Mouse (Mus musculus) kidney, postnatal 14 days (tissue): Measurements from ENCODE around the gene Rcl1.

Experiments used
- DNase-seq: peaks from one replicate; pipeline ENCODE4 v3.0.0; 2022; ENCODE audit warnings: mixed read lengths

Gene Rcl1

DNA sequence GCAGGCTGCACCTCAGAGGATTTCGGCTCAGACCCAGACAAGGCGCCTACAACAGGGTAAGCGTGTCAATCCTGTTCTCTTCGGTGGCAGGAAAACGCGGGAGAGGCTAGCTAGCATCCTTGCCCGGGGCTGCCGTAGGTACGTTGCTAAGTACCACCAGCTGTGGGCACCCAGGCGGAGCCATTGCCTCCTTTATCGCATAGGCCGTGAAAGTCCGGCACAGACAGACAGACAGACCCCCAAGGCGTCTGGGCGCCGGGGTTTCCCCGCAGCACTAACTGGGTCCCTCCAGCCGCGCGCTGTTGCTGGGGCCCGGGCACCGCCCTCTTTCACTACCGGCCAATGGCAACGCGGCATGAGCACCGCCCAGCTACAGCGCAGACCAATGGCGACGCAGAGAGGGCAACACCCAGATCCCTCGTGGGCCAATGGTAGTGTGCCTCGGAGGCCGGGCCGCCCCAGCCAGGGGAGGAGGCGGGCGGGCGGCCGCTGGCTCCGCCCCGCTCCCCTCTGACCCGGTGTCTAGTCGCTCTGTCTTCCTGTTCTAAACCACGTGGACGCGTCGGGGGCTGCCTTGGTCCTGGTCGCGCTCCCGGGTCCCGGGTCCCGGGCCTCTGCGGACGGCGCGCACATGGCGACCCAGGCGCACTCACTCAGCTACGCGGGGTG is at the start of gene Rcl1:
Rcl1 (plus strand) TSS at position 502 of the 669 bp plus-strand sequence.
- peak; percentile 97 for DNase-seq

DNA sequence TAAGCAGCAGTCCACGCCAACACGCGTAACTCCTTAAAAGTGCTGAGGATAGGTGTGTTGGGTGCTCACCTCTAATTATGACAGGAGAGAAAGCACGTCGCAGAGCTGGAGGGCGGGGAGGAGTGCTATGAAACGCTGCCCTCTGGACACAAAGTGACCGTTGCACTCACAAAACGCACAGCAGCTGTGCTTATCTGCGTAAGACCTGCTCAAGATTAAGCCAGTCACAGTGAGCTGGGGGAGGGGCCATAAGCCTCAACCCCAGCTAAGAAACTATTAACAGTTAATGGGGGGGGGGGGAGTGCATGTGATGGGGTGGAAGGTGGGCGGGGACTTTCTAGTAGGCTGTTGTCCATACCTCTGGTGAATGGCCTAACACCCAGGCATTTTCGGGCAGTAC is 48.4 kb upstream of the Rcl1 start:
- no peak for DNase-seq

DNA sequence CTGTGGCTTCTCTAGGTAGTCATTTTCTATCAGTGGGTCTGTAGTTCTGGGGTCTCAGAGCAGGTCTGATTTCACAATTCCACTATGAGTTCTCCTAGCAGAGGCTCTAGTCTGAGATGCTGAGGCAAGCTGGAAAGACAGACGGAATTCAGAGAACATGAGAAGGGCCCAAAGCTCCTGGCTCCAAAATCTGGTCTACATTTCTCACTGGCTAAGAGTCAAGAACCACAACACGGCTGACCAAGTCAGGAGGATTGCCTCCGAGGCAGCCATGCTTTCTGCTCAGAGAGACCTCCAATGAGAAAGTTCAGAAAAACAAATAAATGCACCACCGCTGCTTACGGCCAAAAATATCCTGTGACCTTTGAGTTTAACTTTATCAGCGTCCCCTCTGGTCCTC is 46.6 kb upstream of the Rcl1 start:
- no peak for DNase-seq

DNA sequence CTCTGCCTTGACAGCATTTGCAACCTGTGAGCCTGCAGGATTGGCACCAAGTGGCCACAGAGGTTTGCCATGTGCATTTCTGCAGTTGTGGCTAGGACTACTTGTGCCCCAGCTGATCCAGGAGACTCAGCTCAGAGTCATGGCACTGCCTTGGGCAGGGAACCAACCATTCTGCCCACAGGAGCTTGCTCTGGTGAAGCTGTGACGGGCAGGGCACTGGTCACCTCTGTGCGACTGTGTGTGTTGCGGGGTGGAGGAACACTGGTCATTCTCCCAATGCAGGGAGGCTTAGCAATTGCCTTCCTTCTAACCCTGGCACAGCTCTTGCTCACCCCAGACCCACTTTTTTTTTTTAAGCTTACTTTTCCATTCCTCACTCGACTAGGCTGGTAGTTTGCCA is 45.7 kb upstream of the Rcl1 start:
- no peak for DNase-seq

DNA sequence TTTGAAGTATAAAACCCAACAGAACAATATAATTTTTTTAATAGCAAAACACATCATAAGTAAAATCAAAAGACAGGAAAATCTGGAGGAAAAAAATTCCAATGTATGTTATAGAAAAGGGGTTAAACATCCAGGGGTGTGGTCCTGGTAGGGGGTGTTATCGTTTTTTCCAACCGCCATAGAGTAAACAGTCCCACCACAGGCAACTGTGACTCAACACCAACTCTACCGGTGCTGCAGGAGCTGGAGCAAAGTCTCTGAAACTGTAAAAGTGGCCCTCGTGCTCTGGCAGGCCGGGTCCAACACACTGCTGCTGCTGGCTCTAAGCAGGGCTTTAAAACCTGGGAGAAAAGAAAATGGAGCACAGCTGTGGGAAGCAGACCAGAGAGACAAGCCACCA is 42.4 kb upstream of the Rcl1 start:
- no peak for DNase-seq

DNA sequence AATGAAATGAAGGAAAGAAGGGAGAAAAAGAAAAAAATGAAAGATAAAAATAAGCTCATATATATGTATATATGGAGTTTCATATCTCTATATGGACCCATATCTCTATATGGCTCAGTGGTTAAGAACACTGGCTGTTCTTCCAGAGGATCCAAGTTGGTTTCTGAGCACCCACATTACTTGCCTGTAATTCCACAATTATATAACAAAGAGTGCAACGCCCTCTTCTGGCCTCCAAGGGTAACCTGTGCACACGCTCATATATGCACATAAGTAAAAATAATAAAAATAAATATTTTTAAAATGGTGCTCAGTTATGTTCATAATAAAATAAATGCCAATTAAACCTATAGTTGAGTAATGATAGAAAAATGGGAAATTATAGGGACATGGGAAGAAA is 41.5 kb upstream of the Rcl1 start:
- DNase-seq, result no peak

DNA sequence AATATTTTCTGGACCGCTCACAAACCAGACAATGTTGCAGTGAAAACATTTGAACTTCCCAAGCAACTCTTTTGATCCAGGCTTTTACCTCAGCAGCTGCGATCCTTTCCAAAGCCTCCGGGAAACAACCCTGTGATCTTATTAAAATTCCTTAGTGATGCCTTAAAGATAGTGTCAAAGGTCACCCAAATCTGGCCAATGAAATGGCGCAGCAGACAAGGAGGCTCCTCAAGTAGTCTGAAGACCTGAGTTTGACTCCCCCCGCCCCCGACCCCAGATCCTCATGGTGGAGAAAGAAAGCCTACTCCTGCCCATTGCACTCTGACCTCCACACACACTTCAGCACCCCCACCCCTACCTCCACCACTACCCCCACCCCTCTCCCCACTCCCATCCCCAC is 40.9 kb upstream of the Rcl1 start:
- no peak for DNase-seq

DNA sequence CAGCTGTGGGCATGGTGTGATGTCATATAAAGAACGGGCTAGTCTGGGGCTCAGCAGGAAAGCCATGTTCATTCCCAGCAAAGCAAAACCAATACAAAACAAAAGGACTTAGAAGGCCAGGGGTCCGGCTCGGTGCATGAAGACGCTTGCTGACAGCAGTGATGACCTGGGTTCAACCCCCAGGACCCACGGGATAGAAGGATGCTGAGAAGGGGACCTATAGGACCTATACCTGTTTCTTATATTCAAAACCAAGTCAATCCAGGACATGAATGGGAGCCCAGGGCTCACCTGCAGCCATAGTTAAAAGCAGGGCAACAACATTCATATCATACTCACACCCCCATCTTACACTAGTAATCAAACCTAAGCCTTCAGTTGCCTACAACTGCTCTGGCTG is 38.2 kb upstream of the Rcl1 start:
- no peak for DNase-seq

DNA sequence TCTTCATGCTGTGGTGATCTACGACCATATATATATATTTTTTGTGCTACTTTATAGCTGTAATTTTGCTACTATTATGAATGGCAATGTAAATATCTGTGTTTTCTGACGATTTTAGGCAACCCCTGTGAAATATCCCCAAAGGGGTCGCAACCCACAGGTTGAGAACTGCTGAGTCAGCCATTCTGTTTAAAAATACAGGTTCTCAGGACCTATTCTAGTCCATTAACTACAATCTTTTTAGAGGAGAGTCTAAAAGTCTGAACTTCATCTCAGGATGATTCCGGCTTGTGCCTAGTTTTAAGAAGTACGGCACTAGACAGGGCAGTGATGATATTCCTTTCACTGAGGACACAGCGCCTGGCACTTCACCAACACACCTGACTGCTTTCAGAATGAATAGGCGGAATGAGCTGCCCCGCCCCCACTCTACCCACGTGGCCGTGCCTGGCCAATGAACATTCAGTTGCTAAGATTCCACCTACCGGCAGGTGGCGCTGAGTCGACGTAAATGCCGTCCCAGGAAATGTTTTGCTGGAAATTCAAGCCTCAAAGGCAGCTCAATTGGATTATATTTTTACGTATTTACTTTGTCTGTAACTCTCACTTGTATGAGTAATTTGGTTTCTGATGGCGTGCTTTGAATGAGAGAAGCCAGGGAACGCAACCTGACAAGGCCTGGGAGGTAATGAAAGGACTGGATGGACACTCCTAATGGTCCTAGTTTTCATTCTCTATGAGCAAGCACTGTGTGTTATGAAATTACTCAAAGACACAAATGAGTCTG is 37.4 kb upstream of the Rcl1 start:
- DNase-seq, result peak; percentile 94

DNA sequence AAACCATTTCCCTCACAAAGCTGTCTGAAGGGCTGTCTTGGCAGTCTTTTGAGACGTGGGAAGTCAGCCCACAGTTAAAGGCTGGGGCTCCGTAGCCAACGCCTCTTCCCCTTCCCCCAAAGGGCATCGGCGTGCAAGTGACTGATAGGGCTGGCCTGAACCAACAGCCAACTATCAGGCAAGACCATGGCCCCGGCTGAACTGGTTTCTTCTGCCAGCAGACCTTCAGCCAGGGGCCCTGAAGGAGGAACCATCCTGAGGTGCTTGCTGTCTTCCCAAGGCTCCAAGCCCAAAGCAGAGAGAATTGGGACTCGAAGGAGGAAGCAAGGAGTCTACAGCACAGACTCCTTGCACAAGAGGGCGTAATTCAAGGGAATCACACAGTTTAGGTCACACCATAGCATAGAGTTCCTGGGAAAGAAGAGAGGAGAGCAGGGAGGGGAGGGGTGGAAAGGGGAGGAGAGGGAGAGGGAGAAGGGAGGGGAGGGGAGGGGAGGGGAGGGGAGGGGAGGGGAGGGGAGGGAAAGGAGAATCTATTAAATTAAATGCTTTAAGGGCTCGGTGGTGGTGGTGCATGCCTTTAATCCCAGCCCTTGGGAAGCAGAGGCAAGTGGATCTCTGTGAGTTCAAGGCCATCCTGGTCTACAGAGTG is 36.6 kb upstream of the Rcl1 start:
- DNase-seq, result no peak

DNA sequence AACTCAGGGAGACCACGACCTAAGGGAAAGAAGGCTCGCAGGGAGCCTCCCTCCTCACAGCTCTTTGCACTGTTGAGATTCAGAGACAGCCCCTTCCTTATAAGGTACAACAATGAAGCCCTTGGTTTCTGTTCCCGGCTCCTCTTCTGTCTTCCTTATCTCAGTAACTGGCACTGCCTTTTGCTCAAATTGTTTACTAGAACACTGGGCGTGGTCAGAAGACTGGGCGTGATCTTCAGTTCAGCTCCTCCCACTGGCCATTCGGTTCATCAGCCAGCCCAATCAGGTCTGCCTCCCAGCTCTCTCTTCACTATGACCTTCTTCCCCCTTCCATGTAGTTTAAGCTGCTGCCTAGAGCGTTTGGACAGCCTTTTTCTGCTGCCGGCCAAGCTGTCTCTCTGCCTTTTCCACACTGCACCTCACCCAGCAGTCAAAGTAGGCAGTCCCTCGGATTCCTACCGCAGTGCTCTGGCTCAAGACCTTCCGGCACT is 34.1 kb upstream of the Rcl1 start:
- peak; percentile 84 for DNase-seq

DNA sequence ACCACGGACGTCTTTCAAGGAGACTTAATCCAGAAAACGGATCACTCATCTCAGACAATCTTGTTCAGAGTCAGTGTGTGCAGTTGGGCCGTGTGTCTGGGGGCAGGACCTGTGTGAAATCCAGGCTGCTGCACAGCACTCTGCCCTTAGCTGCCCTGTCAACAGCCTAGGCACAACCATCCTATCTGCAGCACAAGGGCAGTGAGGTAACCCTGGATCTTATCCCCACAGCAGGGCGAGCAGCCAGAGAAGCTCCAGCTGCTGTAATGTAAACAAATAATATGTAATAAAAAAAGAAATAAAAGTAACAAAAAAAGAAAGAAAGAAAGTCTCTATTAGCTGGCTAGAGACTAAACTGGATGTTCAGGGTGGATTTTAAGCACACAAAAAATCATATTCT is 32.0 kb upstream of the Rcl1 start:
- no peak for DNase-seq

DNA sequence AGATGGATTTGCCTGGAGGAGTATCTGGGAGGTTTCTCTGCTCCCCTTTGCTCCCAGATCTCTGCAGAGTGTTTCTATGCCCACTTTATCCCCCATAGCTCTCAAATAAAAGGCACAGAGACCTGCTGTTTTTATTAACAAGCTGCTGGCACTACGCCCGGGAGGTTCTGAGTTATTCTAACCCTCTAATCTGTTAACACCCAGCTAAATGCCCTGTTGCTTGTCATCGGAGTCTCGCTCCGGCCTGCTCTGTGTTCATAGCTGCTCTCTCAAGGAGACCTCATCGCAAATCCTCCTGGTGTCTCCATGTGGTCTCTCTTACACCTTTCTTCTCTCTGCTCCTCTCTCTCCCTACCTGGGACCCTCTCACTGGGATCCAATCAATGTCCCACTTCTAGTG is 26.4 kb upstream of the Rcl1 start:
- peak; percentile 56 for DNase-seq

DNA sequence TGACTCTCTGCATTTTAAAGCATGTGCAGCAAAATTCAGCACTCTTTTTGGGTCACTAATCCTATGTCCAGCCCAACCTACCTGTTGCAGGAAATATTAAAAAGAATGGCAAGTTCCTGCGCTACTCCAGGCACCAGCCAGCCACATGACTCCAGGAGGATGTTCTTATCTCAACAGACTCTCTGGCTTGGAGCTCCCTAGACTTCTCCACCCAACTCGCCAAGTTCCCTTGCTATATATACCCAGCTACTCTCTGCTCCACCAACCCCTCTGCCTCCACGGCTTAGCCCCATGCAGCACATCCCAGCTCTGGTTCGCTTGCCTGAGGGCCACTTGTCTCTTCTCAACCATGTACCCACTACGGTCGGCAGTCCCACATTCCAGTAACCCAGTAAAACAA is 12.5 kb upstream of the Rcl1 start:
- DNase-seq, result no peak

DNA sequence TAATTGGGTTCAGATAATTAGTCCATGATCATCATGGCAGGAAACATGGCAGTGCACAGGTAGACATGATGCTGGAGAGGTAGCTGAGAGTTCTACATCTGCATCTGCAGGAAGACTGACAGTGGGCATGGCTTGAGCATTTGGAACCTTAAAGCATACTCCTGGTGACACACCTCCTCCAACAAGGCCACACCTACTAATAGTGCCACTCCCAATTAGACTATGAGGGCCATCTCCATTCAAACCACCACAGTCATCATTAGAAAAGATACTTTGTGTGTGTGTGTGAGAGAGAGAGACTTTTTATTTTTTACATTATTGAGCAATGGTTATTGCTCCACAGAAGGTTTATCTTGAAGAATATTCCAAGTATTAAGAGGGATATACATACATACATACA is 9.0 kb upstream of the Rcl1 start:
- no peak for DNase-seq

DNA sequence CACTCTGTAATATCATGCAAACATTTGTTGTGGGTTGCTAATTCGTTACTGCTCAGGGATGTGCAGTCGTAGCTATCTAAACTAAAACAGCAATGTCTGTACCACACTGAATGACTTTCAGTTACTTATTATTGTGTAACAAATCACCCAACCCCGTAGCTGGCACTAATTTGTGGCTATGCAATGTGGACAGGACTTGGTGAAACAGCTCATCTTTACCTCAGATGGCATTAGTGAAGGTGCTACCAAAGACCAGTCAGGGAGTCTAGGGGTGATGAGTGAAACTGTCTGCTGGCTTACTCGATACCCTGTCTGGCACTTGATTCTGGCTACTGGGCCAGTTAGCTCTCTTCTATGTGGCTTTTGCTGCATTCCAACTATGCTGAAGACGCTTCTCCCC is 2.1 kb upstream of the Rcl1 start:
- no peak for DNase-seq

DNA sequence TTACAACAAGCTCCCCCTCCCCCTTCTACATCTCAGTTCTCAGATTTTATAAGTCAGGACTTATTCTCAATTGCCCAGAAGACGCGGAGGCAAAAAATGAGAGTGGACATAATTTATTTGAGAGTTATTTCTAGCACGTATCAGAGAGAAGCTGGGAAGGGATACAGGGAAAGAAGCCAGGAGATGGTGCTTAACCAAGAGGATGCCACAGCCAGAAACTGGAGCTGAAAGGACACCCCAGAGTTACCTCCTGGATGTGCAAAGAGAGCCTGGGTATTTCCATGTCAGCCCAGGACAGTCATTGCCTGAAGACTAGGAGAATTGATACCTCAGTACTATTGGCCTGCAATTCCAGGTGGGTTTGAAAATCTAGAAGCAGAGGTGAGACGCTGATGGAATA is 1.6 kb upstream of the Rcl1 start:
- no peak for DNase-seq

DNA sequence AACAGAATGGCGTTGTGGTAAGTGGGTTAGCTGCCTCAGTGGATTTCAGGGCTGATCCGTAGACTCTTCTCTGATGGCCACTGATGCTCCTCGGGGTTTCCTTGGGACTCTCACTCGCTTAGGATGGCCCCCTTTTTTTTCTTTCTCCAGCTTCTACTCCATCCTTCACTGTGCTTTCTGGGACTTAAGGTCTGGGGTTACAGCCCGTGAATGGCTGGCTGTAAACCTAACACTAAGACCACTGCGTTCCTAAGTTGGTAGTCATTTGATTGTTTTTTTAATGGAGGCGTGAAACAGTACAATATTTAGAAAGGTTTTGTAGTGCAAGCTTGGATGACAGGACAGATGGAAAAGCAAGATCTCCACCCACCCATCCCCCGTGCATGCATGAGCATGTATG is 914 bp upstream of the Rcl1 start:
- no peak for DNase-seq

DNA sequence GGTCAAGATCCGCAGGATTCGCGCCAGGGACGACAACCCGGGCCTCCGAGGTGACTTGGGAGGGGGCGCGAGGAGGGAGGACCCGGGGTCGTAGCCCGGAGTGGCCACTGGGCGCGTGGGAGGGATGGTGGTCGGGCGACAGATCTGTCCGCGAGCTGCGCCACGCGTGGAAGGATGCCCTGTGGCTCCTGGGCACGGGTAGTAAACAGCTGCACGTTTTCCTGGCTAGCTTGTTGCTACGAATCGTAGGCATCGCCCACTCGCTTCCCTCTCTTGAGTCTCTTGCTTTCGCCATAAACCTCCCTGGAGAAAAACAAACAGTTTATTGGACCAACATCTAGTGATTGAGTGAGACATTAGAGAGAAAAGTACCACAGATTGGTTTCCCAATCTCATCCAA is 416 bp downstream of the Rcl1 start:
- DNase-seq, result no peak

DNA sequence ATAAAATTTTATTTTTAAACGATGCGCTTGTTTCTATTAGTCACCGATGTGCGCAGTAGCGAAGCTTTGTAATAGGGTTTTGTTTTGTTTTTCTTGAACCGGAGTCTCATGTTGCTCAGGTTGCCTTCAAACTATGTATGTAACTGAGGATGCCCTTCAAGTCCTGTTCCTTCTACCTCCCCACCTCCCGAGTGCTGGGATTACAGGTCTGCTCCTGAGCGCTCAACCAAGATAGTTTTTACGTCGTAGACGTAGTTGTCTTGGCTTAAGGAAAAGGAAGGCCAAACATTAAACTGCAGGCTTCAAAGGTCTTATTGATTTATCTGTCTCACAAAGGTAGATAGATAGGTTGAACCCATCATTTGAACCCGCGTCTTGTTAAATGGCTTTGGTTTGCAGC is 923 bp downstream of the Rcl1 start:
- DNase-seq, result no peak

DNA sequence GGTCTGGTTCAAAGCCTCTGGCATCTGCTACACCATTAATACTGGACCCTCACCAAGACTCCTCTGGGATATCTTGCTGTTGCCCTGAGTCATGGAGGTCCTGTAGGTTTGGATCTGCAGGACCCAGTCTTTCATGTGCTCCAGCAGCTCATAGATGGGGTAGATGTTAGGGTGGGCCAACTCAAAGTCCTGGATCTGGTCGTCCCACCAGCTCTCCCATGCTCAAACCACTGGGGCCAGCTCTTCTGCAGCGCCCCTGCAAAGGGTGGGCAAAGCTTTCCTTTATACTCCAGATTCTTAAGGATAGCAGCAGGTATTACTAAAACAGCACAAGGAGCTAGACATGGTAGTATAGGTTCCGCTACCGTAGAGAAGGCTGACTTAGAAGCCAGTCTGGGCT is 4.6 kb downstream of the Rcl1 start:
- no peak for DNase-seq

DNA sequence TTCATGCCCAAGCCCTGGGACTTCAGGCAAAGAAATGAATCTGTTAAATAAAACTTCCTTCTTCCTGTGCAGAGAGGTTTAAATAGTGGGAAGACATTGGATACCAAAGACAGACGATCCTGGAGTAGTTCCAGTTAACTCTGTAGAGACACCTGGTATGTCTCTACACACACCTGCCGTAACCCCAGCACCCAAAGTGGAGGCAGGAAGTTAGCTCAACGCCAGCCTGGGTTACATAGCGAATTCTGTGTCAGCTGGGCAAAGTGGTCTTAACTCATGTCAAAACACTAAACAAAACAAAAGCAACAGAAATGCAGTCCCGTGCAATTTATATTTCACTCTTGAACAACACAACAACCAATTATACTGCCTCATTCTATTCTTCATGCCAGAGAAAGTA is 5.1 kb downstream of the Rcl1 start:
- no peak for DNase-seq

DNA sequence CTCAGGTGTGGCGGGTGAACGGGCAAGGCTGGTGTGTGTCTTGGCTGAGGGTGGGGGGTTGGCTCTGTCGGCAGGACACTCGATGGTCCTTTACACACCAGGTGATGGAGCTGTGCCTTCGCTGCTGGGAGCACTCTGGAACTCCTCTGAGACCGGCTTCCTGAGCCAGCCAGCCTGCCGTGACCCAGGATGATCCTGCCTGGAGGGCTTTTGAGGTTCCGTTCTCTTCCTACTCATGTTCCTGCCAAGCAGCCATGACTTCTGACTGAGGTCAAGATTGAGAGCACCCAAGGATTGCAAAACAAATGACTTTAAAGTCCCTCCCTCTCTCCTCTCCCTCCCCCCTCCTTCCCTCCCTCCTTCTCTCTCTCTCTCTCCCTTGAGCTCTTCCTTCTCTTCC is 11.5 kb downstream of the Rcl1 start:
- DNase-seq, result peak; percentile 78
